Mouse (Mus musculus) ovary, adult 18-20 months (tissue): Measurements from ENCODE around the gene Raet1e.
"Not testable (repeated sequence)": the region's sequence is repeated elsewhere in the genome, so short reads cannot be mapped to it uniquely, and the experiment has no call there.

Experiments
- DNase-seq: peaks from one replicate; pipeline ENCODE4 v3.0.0; 2022; ENCODE audit warnings: low spot score, mixed read lengths

Gene Raet1e

GRCm38 (mm10) chr10:22165328-22166003, 7.1 kb downstream of the Raet1e start:
- not testable (repeated sequence) for DNase-seq

- not testable (repeated sequence) for DNase-seq
These were observed 7.7 kb downstream of the Raet1e start for GRCm38 (mm10) chr10:22166025-22166424.

- DNase-seq, result not testable (repeated sequence)
These were observed 8.7 kb downstream of the Raet1e start for GRCm38 (mm10) chr10:22167061-22167460.

- not testable (repeated sequence) for DNase-seq
These were observed 10.7 kb downstream of the Raet1e start for GRCm38 (mm10) chr10:22169116-22169515.

- not testable (repeated sequence) for DNase-seq
These were observed 14.3 kb downstream of the Raet1e start for GRCm38 (mm10) chr10:22172431-22173334.

GRCm38 (mm10) chr10:22173335-22174189, 15.2 kb downstream of the Raet1e start:
- DNase-seq, result not testable (repeated sequence)

GRCm38 (mm10) chr10:22174190-22174487, 15.8 kb downstream of the Raet1e start:
- DNase-seq, result not testable (repeated sequence)

- not testable (repeated sequence) for DNase-seq
These were observed 18.1 kb downstream of the Raet1e start for GRCm38 (mm10) chr10:22176515-22176914.

- not testable (repeated sequence) for DNase-seq
These were observed 32.7 kb downstream of the Raet1e start for GRCm38 (mm10) chr10:22191035-22191434.

- not testable (repeated sequence) for DNase-seq
These were observed 43.0 kb downstream of the Raet1e start for GRCm38 (mm10) chr10:22201352-22201751.

- not testable (repeated sequence) for DNase-seq
These were observed 44.6 kb downstream of the Raet1e start for GRCm38 (mm10) chr10:22202784-22203583.

- DNase-seq, result not testable (repeated sequence)
These were observed 48.1 kb downstream of the Raet1e start for GRCm38 (mm10) chr10:22206443-22206842.

GRCm38 (mm10) chr10:22212012-22212696, 53.8 kb downstream of the Raet1e start:
- DNase-seq, result peak; percentile 43

- DNase-seq, result peak; percentile 34
These were observed 65.3 kb downstream of the Raet1e start for GRCm38 (mm10) chr10:22223474-22224349.

GRCm38 (mm10) chr10:22265060-22265459, 106.7 kb downstream of the Raet1e start:
- DNase-seq, result no peak

- DNase-seq, result not testable (repeated sequence)
These were observed 112.8 kb downstream of the Raet1e start for GRCm38 (mm10) chr10:22270879-22271786.

GRCm38 (mm10) chr10:22272914-22273683, 114.7 kb downstream of the Raet1e start:
- not testable (repeated sequence) for DNase-seq
